Mouse (Mus musculus) heart, embryonic 15.5 days (tissue): ENCODE results near the gene Matn4. TPM values are rescaled to one million over a fixed set of nuclear protein-coding genes. Genes with fewer than 3 reads are reported as not detected.

Experiments used
- ATAC-seq: fragments of 200-750 bp; cut with Nextera tagmentation; replicated peaks from 2 replicates; pipeline ENCODE4 v1.8.0; 2017; ENCODE audit warnings: low read depth, moderate TSS enrichment; ENCODE audit not compliant: insufficient number of reproducible peaks, insufficient read depth, low FRiP score
- H3K27ac ChIP-seq: fragments of 300-500 bp; sonication (generic); 2 replicates; pipeline ENCODE4 v1.5.1; 2015; ENCODE audit warnings: mild to moderate bottlenecking, inconsistent platforms
- H3K27me3 ChIP-seq: fragments of 300-500 bp; sonication (generic); 2 replicates; pipeline ENCODE4 v1.6.1; 2015; ENCODE audit warnings: inconsistent platforms
- H3K36me3 ChIP-seq: fragments of 300-500 bp; sonication (generic); 2 replicates; pipeline ENCODE4 v1.6.1; 2015; ENCODE audit warnings: mild to moderate bottlenecking, inconsistent platforms
- H3K4me1 ChIP-seq: fragments of 300-500 bp; sonication (generic); replicated peaks from 2 replicates; pipeline ENCODE4 v1.6.1; 2015; ENCODE audit warnings: inconsistent platforms
- H3K4me2 ChIP-seq: fragments of 300-500 bp; sonication (generic); 2 replicates; pipeline ENCODE4 v1.6.1; 2015; ENCODE audit warnings: inconsistent platforms, mild to moderate bottlenecking, moderate library complexity
- H3K4me3 ChIP-seq: fragments of 300-500 bp; sonication (generic); 2 replicates; pipeline ENCODE4 v1.5.1; 2015; ENCODE audit warnings: mild to moderate bottlenecking, inconsistent platforms
- H3K9ac ChIP-seq: fragments of 300-500 bp; sonication (generic); 2 replicates; pipeline ENCODE4 v1.6.1; 2015; ENCODE audit warnings: mild to moderate bottlenecking, inconsistent platforms
- H3K9me3 ChIP-seq: fragments of 300-500 bp; sonication (generic); replicated peaks from 2 replicates; pipeline ENCODE4 v1.6.1; 2016; ENCODE audit warnings: inconsistent platforms
- WGBS: fragments of 180-500 bp; shearing (Covaris S2); methylation state at CpG from one replicate; pipeline ENCODE4 v1.1.7; 2015; ENCODE audit warnings: mixed read lengths; 5-methylcytosine and 5-hydroxymethylcytosine counted together
- polyA plus RNA-seq: library from polyadenylated mRNA; unstranded; fragments of >200 nt; fragmentation: Nextera tagmentation; extraction: Ambion mirVana; gene quantifications from 2 replicates; pipeline ENCODE4 v1.2.1, GENCODE M21; 2015

The Matn4 gene
- polyA plus RNA-seq, 1 experiment from 2014 or later, result 8.4 TPM

- Histone ChIP-seq H3K9me3 (no peaks in the 10 kb centered on the region), H3K4me1 (peaks cover 29% of the 10 kb centered on the region), H3K4me3 (peak overlapping the region; percentile 5; the same call in 1 of the 2 replicates), H3K9ac (no peak overlapping the region), H3K4me2 (peak overlapping the region; percentile 42), H3K27ac (no peak overlapping the region), H3K36me3 (no peaks in the 10 kb centered on the region), H3K27me3 (peaks cover 89% of the 10 kb centered on the region)
- under 1% methylated on average over 22 of the region's 22 CpGs for WGBS
- no peak for ATAC-seq
Observed at GRCm38 (mm10) chr2:164407708-164408107, 2.7 kb upstream of the Matn4 start.

DNA sequence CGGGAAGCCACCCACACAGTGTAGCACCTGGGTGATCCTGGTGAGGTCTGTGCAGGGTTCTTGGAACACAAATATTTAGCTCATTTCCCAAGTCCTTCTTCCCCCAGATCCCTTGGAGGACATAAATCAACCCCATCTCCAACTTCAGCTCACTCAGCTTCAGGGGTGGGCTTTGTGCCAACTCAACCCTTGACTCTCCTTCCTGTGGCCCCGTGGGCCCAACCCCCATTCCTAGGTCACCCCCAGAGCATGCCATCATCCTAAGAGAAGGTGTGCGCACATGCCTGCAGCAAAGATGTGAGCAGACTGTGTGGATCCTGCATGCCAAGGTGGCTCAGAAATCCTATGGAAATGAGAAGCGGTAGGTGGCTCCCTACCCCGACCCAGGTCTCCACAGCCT, 559 bp upstream of the Matn4 start:
- Histone ChIP-seq H3K27ac (no peak overlapping the region), H3K9ac (no peak overlapping the region), H3K4me3 (no peak overlapping the region), H3K36me3 (no peaks in the 10 kb centered on the region), H3K4me1 (peaks cover 36% of the 10 kb centered on the region), H3K4me2 (no peak overlapping the region), H3K9me3 (no peaks in the 10 kb centered on the region), H3K27me3 (peaks cover 98% of the 10 kb centered on the region)
- 44% methylated on average over 5 of the region's 5 CpGs for WGBS
- no peak for ATAC-seq

- H3K9ac ChIP-seq, result peak overlapping the region; percentile 47
- peaks cover 39% of the 10 kb centered on the region for H3K4me1 ChIP-seq
- H3K4me2 ChIP-seq, result peak overlapping the region; percentile 79
- peaks cover 98% of the 10 kb centered on the region for H3K27me3 ChIP-seq
- H3K36me3 ChIP-seq, result no peaks in the 10 kb centered on the region
- ATAC-seq, result peak; percentile 49; the same call in 1 of the 2 replicates
- H3K4me3 ChIP-seq, result peak overlapping the region; percentile 51
- under 1% methylated on average over 49 of the region's 49 CpGs for WGBS
- H3K27ac ChIP-seq, result 0 out of 2 replicates have a peak overlapping the region, but pooled peaks have one; percentile 15
- H3K9me3 ChIP-seq, result no peaks in the 10 kb centered on the region
Observed at GRCm38 (mm10) chr2:164404082-164404990, 624 bp downstream of the Matn4 start.

GRCm38 (mm10) chr2:164403396-164404081, 1.4 kb downstream of the Matn4 start:
- H3K27ac ChIP-seq, result no peak overlapping the region
- ATAC-seq, result no peak
- 13% methylated on average over 14 of the region's 14 CpGs for WGBS

GRCm38 (mm10) chr2:164402906-164403305, 2.1 kb downstream of the Matn4 start, which contains the start of gene Rbpjl:
TSS of gene Rbpjl (plus strand) at chr2:164403141.
- H3K27me3 ChIP-seq, result peaks cover 91% of the 10 kb centered on the region
- 3% methylated on average over 17 of the region's 17 CpGs for WGBS
- no peak within 1 kb of the TSS for H3K27ac ChIP-seq
- H3K36me3 ChIP-seq, result no peaks in the 10 kb centered on the region
- H3K4me3 ChIP-seq, result peak within 1 kb of the TSS; percentile 51; the same call in 1 of the 2 replicates
- H3K4me2 ChIP-seq, result peak within 1 kb of the TSS; percentile 79
- H3K9ac ChIP-seq, result no peak within 1 kb of the TSS
- H3K4me1 ChIP-seq, result peaks cover 33% of the 10 kb centered on the region
- ATAC-seq, result 0 out of 2 replicates have a peak, but pooled peaks have one; percentile 24
- no peaks in the 10 kb centered on the region for H3K9me3 ChIP-seq

More at GRCm38 (mm10) chr2:164403396-164404081, 1.4 kb downstream of the Matn4 start:
- Histone ChIP-seq H3K36me3 (no peaks in the 10 kb centered on the region), H3K4me1 (peaks cover 39% of the 10 kb centered on the region), H3K4me2 (peak overlapping the region; percentile 79), H3K9me3 (no peaks in the 10 kb centered on the region), H3K9ac (no peak overlapping the region), H3K27me3 (peaks cover 97% of the 10 kb centered on the region), H3K4me3 (peak overlapping the region; percentile 51; the same call in 1 of the 2 replicates)

DNA sequence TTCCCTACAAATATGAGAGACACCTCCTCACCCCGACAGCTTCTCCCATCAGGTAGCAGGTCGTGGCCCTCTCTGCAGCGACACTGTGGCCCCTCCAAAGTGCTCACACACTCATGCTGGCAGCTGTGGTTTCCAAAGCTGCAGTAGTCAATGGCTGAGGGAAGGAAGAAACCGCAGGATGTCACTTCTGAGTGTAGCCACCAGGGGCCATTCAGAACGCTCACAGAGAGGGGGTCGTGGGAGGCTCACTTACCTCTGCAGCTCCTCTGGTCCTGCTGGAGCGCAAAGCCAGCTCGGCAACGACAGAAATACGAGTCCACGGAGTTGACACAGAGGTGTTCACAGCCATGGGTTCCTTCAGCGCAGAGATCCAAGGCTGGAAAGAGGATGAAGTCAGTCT, 8.0 kb downstream of the Matn4 start:
- Histone ChIP-seq H3K9ac (no peak overlapping the region), H3K27ac (no peak overlapping the region), H3K36me3 (no peaks in the 10 kb centered on the region), H3K4me2 (no peak overlapping the region), H3K4me1 (peaks cover 9% of the 10 kb centered on the region), H3K9me3 (no peaks in the 10 kb centered on the region), H3K4me3 (no peak overlapping the region), H3K27me3 (peaks cover 47% of the 10 kb centered on the region)
- ATAC-seq, result no peak
- WGBS, result 66% methylated on average over 12 of the region's 12 CpGs

GRCm38 (mm10) chr2:164396076-164396475, 8.9 kb downstream of the Matn4 start:
- no peak overlapping the region for H3K27ac ChIP-seq
- no peak overlapping the region for H3K9ac ChIP-seq
- WGBS, result 86% methylated on average over 7 of the region's 7 CpGs
- peaks cover 9% of the 10 kb centered on the region for H3K4me1 ChIP-seq
- H3K27me3 ChIP-seq, result peaks cover 43% of the 10 kb centered on the region
- no peak for ATAC-seq
- H3K36me3 ChIP-seq, result no peaks in the 10 kb centered on the region
- no peak overlapping the region for H3K4me2 ChIP-seq
- H3K4me3 ChIP-seq, result no peak overlapping the region
- H3K9me3 ChIP-seq, result no peaks in the 10 kb centered on the region

GRCm38 (mm10) chr2:164393126-164393525, 11.8 kb downstream of the Matn4 start:
- no peak overlapping the region for H3K4me2 ChIP-seq
- H3K4me3 ChIP-seq, result no peak overlapping the region
- H3K36me3 ChIP-seq, result no peaks in the 10 kb centered on the region
- no peak for ATAC-seq
- no peak overlapping the region for H3K27ac ChIP-seq
- peaks cover 46% of the 10 kb centered on the region for H3K27me3 ChIP-seq
- H3K9me3 ChIP-seq, result no peaks in the 10 kb centered on the region
- peaks cover 12% of the 10 kb centered on the region for H3K4me1 ChIP-seq
- no peak overlapping the region for H3K9ac ChIP-seq
- 69% methylated on average over 29 of the region's 29 CpGs for WGBS

- peak overlapping the region; percentile 54 for H3K27ac ChIP-seq
- no peaks in the 10 kb centered on the region for H3K36me3 ChIP-seq
- H3K4me1 ChIP-seq, result peaks cover 21% of the 10 kb centered on the region
- H3K4me3 ChIP-seq, result peak overlapping the region; percentile 56
- no peak; the same call in 1 of the 2 replicates for ATAC-seq
- peak overlapping the region; percentile 91 for H3K4me2 ChIP-seq
- H3K27me3 ChIP-seq, result peaks cover 60% of the 10 kb centered on the region
- H3K9me3 ChIP-seq, result no peaks in the 10 kb centered on the region
- WGBS, result under 1% methylated on average over 30 of the region's 30 CpGs
- H3K9ac ChIP-seq, result peak overlapping the region; percentile 56
Observed at GRCm38 (mm10) chr2:164389499-164389898, 15.5 kb downstream of the Matn4 start.

DNA sequence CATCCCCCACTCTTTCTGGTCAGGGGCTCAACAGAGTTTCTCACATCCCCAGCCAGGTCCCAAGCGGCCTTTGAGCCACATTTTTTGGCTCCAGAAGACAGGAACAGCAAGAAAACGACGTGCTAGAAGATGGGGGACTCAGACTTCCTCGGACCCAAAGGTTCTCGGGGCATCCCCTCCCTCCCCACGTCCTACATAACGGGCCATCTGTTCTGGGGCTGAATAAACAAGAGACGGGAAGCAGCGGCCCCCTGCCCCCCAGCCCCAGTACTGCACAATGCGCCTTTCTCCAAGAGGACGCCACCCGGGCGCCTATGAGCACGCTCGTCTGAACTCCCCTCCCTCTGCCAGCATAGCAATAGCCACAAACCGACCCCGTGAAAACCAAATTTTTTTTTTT, 15.9 kb downstream of the Matn4 start, which contains the start of gene Slpi:
Gene Slpi (minus strand): TSS at position 76 of the 400 bp plus-strand sequence.
- Histone ChIP-seq H3K9me3 (no peaks in the 10 kb centered on the region), H3K9ac (peak within 1 kb of the TSS; percentile 56), H3K27me3 (peaks cover 60% of the 10 kb centered on the region), H3K36me3 (no peaks in the 10 kb centered on the region), H3K27ac (peak within 1 kb of the TSS; percentile 54), H3K4me3 (peak within 1 kb of the TSS; percentile 56), H3K4me2 (peak within 1 kb of the TSS; percentile 91), H3K4me1 (peaks cover 21% of the 10 kb centered on the region)
- 3% methylated on average over 17 of the region's 17 CpGs for WGBS
- ATAC-seq, result no peak; the same call in 1 of the 2 replicates

DNA sequence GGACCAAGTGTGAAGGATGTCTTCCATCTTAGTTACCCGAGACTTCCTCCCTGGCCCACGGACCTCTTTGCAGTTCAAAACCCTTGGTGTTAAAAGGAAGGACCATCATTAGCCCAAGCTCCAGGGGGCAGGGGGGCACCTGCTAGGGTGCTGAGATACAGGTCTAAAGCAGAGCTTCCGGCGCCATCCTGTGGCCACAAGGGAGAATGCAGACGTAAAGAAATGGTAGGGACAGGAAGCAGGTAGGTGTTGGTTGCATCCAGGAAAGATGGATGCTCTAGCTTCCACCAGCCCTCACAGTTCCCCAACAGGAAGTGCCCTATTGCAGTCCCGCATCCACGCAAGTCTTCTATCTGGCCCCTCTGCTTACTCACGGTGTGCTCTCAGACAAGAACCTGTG, 18.0 kb downstream of the Matn4 start:
- Histone ChIP-seq H3K4me2 (no peak overlapping the region), H3K4me3 (no peak overlapping the region), H3K36me3 (no peaks in the 10 kb centered on the region), H3K9ac (no peak overlapping the region), H3K27ac (no peak overlapping the region), H3K9me3 (no peaks in the 10 kb centered on the region), H3K27me3 (peaks cover 51% of the 10 kb centered on the region), H3K4me1 (peaks cover 21% of the 10 kb centered on the region)
- ATAC-seq, result no peak
- 11% methylated on average over 8 of the region's 8 CpGs for WGBS
